Mouse (Mus musculus) MEL (cell line): ENCODE measurements at regions not wholly inside any gene's neighbourhood (a gene's known extent, or its start where the extent isn't known, plus 50 kb on each side); places are given as distances from the start of the nearest gene placed in this dataset.

Source experiments
- DNase-seq: peaks from one replicate; pipeline ENCODE4 v3.0.0; 2011; ENCODE audit warnings: low read depth, low spot score
- H3K27ac ChIP-seq: 2 replicates; pipeline ENCODE4 v1.5.1; 2012; ENCODE audit warnings: low read depth, mild to moderate bottlenecking, control low read depth, low read length, moderate library complexity; ENCODE audit not compliant: control insufficient read depth
- H3K27me3 ChIP-seq, 2 experiments: fragments of 150-350 bp in 1 of 2; sonication (generic) in 1 of 2; 2 replicates each; pipeline ENCODE4 v1.6.1; 2012; ENCODE audit warnings: low read length in 2 of 2, mild to moderate bottlenecking in 2 of 2, improper control_type of control experiment in 1 of 2, moderate library complexity in 1 of 2; ENCODE audit not compliant: insufficient read depth in 2 of 2, control insufficient read depth in 1 of 2
- H3K36me3 ChIP-seq, 2 experiments: 2 replicates each; pipeline ENCODE4 v1.6.1; 2012 to 2014; ENCODE audit warnings: low read length in 2 of 2, improper control_type of control experiment in 1 of 2, inconsistent platforms in 1 of 2, mild to moderate bottlenecking in 1 of 2; ENCODE audit not compliant: insufficient read depth in 2 of 2, control insufficient read depth in 1 of 2
- H3K4me1 ChIP-seq, 2 experiments: fragments of 150-350 bp in 1 of 2; sonication (generic) in 1 of 2; 2 replicates each; pipeline ENCODE4 v1.6.1; 2012; ENCODE audit warnings: low read length in 2 of 2, improper control_type of control experiment in 1 of 2, mild to moderate bottlenecking in 1 of 2; ENCODE audit not compliant: insufficient read depth in 2 of 2, control insufficient read depth in 1 of 2
- H3K4me3 ChIP-seq, 2 experiments: fragments of 150-350 bp in 1 of 2; sonication (generic) in 1 of 2; 2 replicates each; pipeline ENCODE4 v1.5.1; 2012; ENCODE audit warnings: low read depth in 2 of 2, low read length in 2 of 2, mild to moderate bottlenecking in 2 of 2, moderate library complexity in 2 of 2, control low read depth in 1 of 2, improper control_type of control experiment in 1 of 2; ENCODE audit not compliant: control insufficient read depth in 1 of 2, insufficient read depth in 1 of 2
- H3K79me2 ChIP-seq: 2 replicates; pipeline ENCODE4 v1.6.1; 2012; ENCODE audit warnings: mild to moderate bottlenecking, low read length, moderate library complexity; ENCODE audit not compliant: control insufficient read depth, poor library complexity, insufficient read depth
- H3K9ac ChIP-seq: 2 replicates; pipeline ENCODE4 v1.6.1; 2012; ENCODE audit warnings: low read depth, mild to moderate bottlenecking, control low read depth, low read length, moderate library complexity; ENCODE audit not compliant: control insufficient read depth, poor library complexity, severe bottlenecking
- H3K9me3 ChIP-seq: fragments of 150-350 bp; sonication (generic); replicated peaks from 2 replicates; pipeline ENCODE4 v1.6.1; 2012; ENCODE audit warnings: mild to moderate bottlenecking, low read length, improper control_type of control experiment, moderate library complexity; ENCODE audit not compliant: insufficient read depth
- E2F4 ChIP-seq: IDR thresholded peaks from 2 replicates; pipeline ENCODE4 v1.6.1; 2011; ENCODE audit warnings: low read depth, low read length, improper control_type of control experiment, borderline replicate concordance
- EP300 ChIP-seq, 2 experiments: IDR thresholded peaks; 2 replicates each; pipeline ENCODE4 v1.6.1; 2011; ENCODE audit warnings: improper control_type of control experiment in 2 of 2, low read length in 2 of 2, low read depth in 1 of 2, mild to moderate bottlenecking in 1 of 2
- ETS1 ChIP-seq: IDR thresholded peaks from 2 replicates; pipeline ENCODE4 v1.6.1; 2012; ENCODE audit warnings: low read depth, mild to moderate bottlenecking, inconsistent platforms, low read length, improper control_type of control experiment, moderate library complexity
- GATA1 ChIP-seq: IDR thresholded peaks from 2 replicates; pipeline ENCODE4 v1.6.1; 2011; ENCODE audit warnings: low read depth, low read length, improper control_type of control experiment
- HCFC1 ChIP-seq: IDR thresholded peaks from 2 replicates; pipeline ENCODE4 v1.6.1; 2012; ENCODE audit warnings: low read depth, mild to moderate bottlenecking, inconsistent platforms, low read length, improper control_type of control experiment, moderate library complexity
- JUND ChIP-seq: IDR thresholded peaks from 2 replicates; pipeline ENCODE4 v1.6.1; 2011; ENCODE audit warnings: low read depth, mild to moderate bottlenecking, improper control_type of control experiment, low read length
- MAX ChIP-seq: IDR thresholded peaks from 2 replicates; pipeline ENCODE4 v1.6.1; 2011; ENCODE audit warnings: low read length, improper control_type of control experiment
- MAZ ChIP-seq: IDR thresholded peaks from 2 replicates; pipeline ENCODE4 v1.6.1; 2012; ENCODE audit warnings: low read depth, mild to moderate bottlenecking, inconsistent platforms, low read length, improper control_type of control experiment
- MYB ChIP-seq: IDR thresholded peaks from 2 replicates; pipeline ENCODE4 v1.6.1; 2011; ENCODE audit warnings: mild to moderate bottlenecking, low read depth, low read length, improper control_type of control experiment
- MYC ChIP-seq: IDR thresholded peaks from 2 replicates; pipeline ENCODE4 v1.6.1; 2011; ENCODE audit warnings: low read depth, mild to moderate bottlenecking, low read length, improper control_type of control experiment, moderate library complexity
- NRF1 ChIP-seq: IDR thresholded peaks from 2 replicates; pipeline ENCODE4 v1.6.1; 2014; ENCODE audit warnings: low read depth, mild to moderate bottlenecking, inconsistent platforms, low read length, improper control_type of control experiment, moderate library complexity; ENCODE audit not compliant: poor library complexity, insufficient read depth, severe bottlenecking
- POLR2AphosphoS5 ChIP-seq: IDR thresholded peaks from 2 replicates; pipeline ENCODE4 v1.6.1; 2012; ENCODE audit warnings: low read depth, borderline replicate concordance, mild to moderate bottlenecking, inconsistent platforms, low read length, moderate library complexity, mixed read lengths
- RAD21 ChIP-seq: IDR thresholded peaks from 2 replicates; pipeline ENCODE4 v1.6.1; 2011; ENCODE audit warnings: mild to moderate bottlenecking, low read depth, low read length, improper control_type of control experiment
- RCOR1 ChIP-seq: IDR thresholded peaks from 2 replicates; pipeline ENCODE4 v1.6.1; 2012; ENCODE audit warnings: low read depth, mild to moderate bottlenecking, inconsistent platforms, low read length, improper control_type of control experiment
- SMC3 ChIP-seq: IDR thresholded peaks from 2 replicates; pipeline ENCODE4 v1.6.1; 2011; ENCODE audit warnings: low read depth, low read length, improper control_type of control experiment
- TAL1 ChIP-seq: IDR thresholded peaks from 2 replicates; pipeline ENCODE4 v1.6.1; 2012; ENCODE audit warnings: mild to moderate bottlenecking, inconsistent platforms, low read length, moderate library complexity, mixed read lengths
- TBP ChIP-seq: IDR thresholded peaks from 2 replicates; pipeline ENCODE4 v1.8.0; 2011; ENCODE audit warnings: low read depth, low read length, improper control_type of control experiment
- TCF12 ChIP-seq: IDR thresholded peaks from 2 replicates; pipeline ENCODE4 v1.6.1; 2014; ENCODE audit warnings: low read depth, mild to moderate bottlenecking, inconsistent platforms, low read length, improper control_type of control experiment, moderate library complexity
- USF2 ChIP-seq, 2 experiments: IDR thresholded peaks; 2 replicates each; pipeline ENCODE4 v1.6.1; 2011 to 2012; ENCODE audit warnings: improper control_type of control experiment in 2 of 2, low read length in 2 of 2, borderline replicate concordance in 1 of 2, inconsistent platforms in 1 of 2, low read depth in 1 of 2, mild to moderate bottlenecking in 1 of 2; ENCODE audit not compliant: insufficient read depth in 1 of 2
- ZMIZ1 ChIP-seq: IDR thresholded peaks from 2 replicates; pipeline ENCODE4 v1.6.1; 2012; ENCODE audit warnings: low read depth, mild to moderate bottlenecking, inconsistent platforms, low read length, improper control_type of control experiment, moderate library complexity

DNA sequence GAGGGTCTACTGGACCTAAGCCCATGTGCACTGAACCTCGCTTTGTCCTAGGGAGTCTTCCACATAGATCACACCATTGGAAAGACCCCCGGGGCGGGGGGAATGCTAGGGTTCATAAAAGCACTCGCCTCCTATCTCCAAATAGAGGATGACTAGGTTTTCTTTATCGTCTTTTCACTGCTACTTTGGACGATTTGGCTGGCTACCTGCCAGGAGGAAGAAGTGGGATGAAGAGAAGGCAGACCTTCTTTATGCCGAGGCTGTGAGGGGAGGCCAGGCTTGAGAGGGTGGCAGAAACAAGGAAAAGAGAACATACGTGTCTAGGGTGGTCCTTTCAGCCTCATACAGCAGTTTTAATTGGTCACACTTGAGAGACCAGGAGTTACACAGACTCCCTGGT lies 96.6 kb upstream of the Bcor start:
- no peaks in the 10 kb centered on the region for H3K27me3 ChIP-seq
- H3K4me3 ChIP-seq = no peak overlapping the region
- peaks cover 0 to 12% of the 10 kb centered on the region in 2 experiments; a peak in 2 of 4 replicates for H3K36me3 ChIP-seq
- no peak overlapping the region for H3K27ac ChIP-seq
- H3K9me3 ChIP-seq = no peaks in the 10 kb centered on the region
- TF ChIP-seq EP300 (IDR thresholded peaks at IDR 0.05; ENCODE audit: low read depth in 1 of 2, low read length in 2 of 2) (peak in 1 of 2 experiments; percentile 51; a peak in 3 of 4 replicates), RCOR1 (peak; percentile 53; the same call in 1 of the 2 replicates), TCF12 (0 out of 2 replicates have a peak, but pooled peaks have one; percentile 19), ETS1 (0 out of 2 replicates have a peak, but pooled peaks have one; percentile 25), NRF1 (no peak)
- TF ChIP-seq, all 39 proteins: peak for 4
- Histone ChIP-seq H3K9ac (no peak overlapping the region), H3K79me2 (no peaks in the 10 kb centered on the region), H3K4me1 (peaks cover under 1 to 21% of the 10 kb centered on the region in 2 experiments)
- DNase-seq = peak; percentile 71

DNA sequence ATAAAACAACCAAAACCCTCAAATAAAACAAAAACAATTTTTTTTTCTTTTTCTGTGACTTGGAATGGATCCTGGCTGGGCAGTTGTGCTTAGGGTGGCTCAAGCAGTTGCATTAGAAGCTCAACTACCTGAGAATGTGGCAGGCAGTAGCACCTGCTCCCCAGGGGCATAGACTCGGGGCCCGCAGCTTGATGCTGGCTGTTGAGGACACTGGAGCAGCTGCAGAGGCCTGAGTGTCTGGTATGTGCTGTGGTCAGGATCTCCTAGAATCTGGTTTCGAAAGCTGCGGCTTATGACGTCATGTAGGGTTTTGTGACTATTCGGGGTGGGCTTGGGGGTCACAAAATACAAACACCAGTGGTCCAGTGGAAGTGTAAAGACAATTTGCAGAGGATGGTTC lies 103.7 kb upstream of the Bcor start:
- Histone ChIP-seq H3K9me3 (no peaks in the 10 kb centered on the region), H3K9ac (no peak overlapping the region), H3K27me3 (no peaks in the 10 kb centered on the region), H3K27ac (no peak overlapping the region), H3K36me3 (no peaks in the 10 kb centered on the region), H3K79me2 (no peaks in the 10 kb centered on the region), H3K4me1 (no peaks in the 10 kb centered on the region), H3K4me3 (no peak overlapping the region)
- DNase-seq = no peak
- no peak for TF ChIP-seq MYB

DNA sequence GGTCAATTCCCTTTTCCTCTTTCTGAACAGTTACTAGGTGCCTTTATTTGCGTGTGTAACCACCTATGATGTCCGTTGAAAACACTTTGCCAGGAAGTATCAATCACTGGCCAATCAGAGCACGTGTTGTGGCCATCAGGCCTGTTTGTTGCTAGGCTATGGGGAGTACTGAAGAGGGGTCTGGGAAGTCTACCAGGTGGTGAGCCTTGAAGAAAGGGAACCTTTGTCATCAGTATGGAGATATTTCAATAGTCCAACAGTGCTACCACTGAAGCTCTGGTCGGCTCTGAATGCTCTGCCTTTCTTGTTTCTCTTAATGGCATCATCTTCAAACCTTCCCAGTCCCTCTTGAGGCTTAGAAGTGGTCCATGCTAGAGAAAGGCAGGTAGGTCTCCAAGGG lies 124.6 kb upstream of the Bcor start:
- no peaks in the 10 kb centered on the region for H3K79me2 ChIP-seq
- H3K27ac ChIP-seq = no peak overlapping the region
- H3K36me3 ChIP-seq = no peaks in the 10 kb centered on the region
- no peaks in the 10 kb centered on the region; a peak in 1 of 4 replicates for H3K27me3 ChIP-seq
- no peaks in the 10 kb centered on the region for H3K9me3 ChIP-seq
- H3K4me3 ChIP-seq = no peak overlapping the region
- no peaks in the 10 kb centered on the region for H3K4me1 ChIP-seq
- DNase-seq = no peak
- H3K9ac ChIP-seq = no peak overlapping the region
- no peak for TF ChIP-seq GATA1
- no peak for TF ChIP-seq MYC
- no peak for TF ChIP-seq NRF1
- TF ChIP-seq EP300 (IDR thresholded peaks at IDR 0.05; ENCODE audit: low read depth in 1 of 2, low read length in 2 of 2) = no peak
- no peak for TF ChIP-seq POLR2AphosphoS5
- TF ChIP-seq RAD21 = no peak
- no peak for TF ChIP-seq SMC3
- TF ChIP-seq ZMIZ1 = no peak
- TF ChIP-seq MAZ = no peak
- no peak for TF ChIP-seq E2F4
- TF ChIP-seq TBP = no peak
- no peak for TF ChIP-seq TCF12
- no peak for TF ChIP-seq RCOR1
- TF ChIP-seq HCFC1 = no peak
- TF ChIP-seq TAL1 = no peak
- TF ChIP-seq MAX = no peak
- TF ChIP-seq USF2 (IDR thresholded peaks at IDR 0.05; ENCODE audit: borderline replicate concordance in 1 of 2, insufficient read depth in 1 of 2, low read depth in 1 of 2, low read length in 2 of 2) = no peak
- no peak for TF ChIP-seq JUND
